Comparison of ENCODE assay signal across 12 mouse cellular contexts in the genomic region with DNA sequence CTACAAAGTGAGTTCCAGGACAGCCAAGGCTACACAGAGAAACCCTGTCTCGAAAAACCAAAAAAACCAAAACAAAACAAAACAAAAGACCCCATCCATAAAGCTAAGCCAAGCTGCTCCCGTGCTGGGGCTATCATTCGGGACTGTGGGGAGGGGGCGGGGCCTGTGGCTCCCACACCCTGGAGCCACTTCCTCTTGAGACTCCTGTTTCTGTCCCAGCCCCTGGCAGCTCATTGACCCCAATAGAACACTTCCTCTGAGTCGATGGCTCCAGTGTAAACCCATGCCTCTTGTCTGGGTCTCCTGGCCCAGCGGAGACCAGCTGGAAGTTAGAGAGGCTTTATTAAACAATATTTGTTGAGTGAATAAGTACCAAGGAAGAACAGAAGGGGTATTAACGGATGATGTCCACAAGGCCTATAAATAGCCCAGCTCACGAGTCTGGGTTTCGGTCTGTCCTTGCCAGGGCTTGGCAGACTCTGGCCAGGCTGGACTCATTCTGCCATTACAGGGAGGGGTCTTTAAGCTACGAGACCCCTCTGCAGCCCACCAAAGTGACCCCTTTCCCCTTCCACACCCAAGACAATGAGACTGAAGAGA. TPM values are rescaled to one million over a fixed set of nuclear protein-coding genes. Genes with fewer than 3 reads are reported as not detected.
A peak's percentile ranks its signal among the peaks of the same experiment; 100 is the strongest.
DNase-seq lines count a peak whose midpoint lies in the region; TF ChIP-seq lines count a peak whose summit lies in the region.
"Had no signal": no experiment of that assay in that cellular context is flagged by ENCODE, and none has a peak within 500 bp of the region (broad histone marks: within the 10 kb centered on the region; RNA-seq: fewer than 3 reads in every experiment).

No protein-coding gene starts in this region.

- peaks cover 0 to 14% of the 10 kb centered on the region in 2 experiments; a peak in 3 of 4 replicates for H3K4me1 ChIP-seq in MEL (ENCODE audit: control insufficient read depth in 1 of 2, insufficient read depth in 2 of 2, low read length in 2 of 2)

- TF ChIP-seq RAD21 in MEL (IDR thresholded peaks at IDR 0.05; ENCODE audit: low read depth, low read length): no peak

- H3K27me3 ChIP-seq in MEL (ENCODE audit: control insufficient read depth in 1 of 2, insufficient read depth in 2 of 2, low read length in 2 of 2): no peaks in the 10 kb centered on the region

- H3K9me3 ChIP-seq in MEL (replicated peaks; ENCODE audit: insufficient read depth, low read length): no peaks in the 10 kb centered on the region

- peaks cover 0 to 4% of the 10 kb centered on the region in 2 experiments; a peak in 1 of 4 replicates for H3K36me3 ChIP-seq in MEL (ENCODE audit: control insufficient read depth in 1 of 2, insufficient read depth in 2 of 2, low read length in 2 of 2)

- no peak for TF ChIP-seq CTCF in gastrocnemius, adult 2 months (IDR thresholded peaks at IDR 0.05)
- no peak for TF ChIP-seq CTCF in MEL (IDR thresholded peaks at IDR 0.05 in 2 of 3, conservative IDR thresholded peaks at IDR 0.05 in 1 of 3; ENCODE audit: control insufficient read depth in 1 of 3, insufficient read depth in 1 of 3, low read depth in 2 of 3, low read length in 3 of 3, poor library complexity in 1 of 3, severe bottlenecking in 1 of 3)

- no peak overlapping the region; the same call in 1 of the 2 replicates for H3K9ac ChIP-seq in MEL (ENCODE audit: control insufficient read depth, low read depth, low read length, poor library complexity, severe bottlenecking)

- H3K4me3 ChIP-seq in gastrocnemius, adult 2 months: peak overlapping the region; percentile 37
- no peak overlapping the region for H3K4me3 ChIP-seq in MEL (ENCODE audit: control insufficient read depth in 1 of 2, insufficient read depth in 1 of 2, low read depth in 2 of 2, low read length in 2 of 2)

- peak overlapping the region; percentile 73 for H3K27ac ChIP-seq in gastrocnemius, adult 2 months
- no peak overlapping the region for H3K27ac ChIP-seq in MEL (ENCODE audit: control insufficient read depth, low read depth, low read length)
- H3K27ac ChIP-seq: macrophage had no signal

- peak; percentile 62 for DNase-seq in gastrocnemius, adult 2 months
- DNase-seq in gastrocnemius, postnatal 4 days (ENCODE audit: low spot score in 2 of 2): no peak
- DNase-seq in MEL (ENCODE audit: low read depth, low spot score): peak; percentile 61
- DNase-seq in heart, adult 8-10 months (ENCODE audit: low spot score): peak; percentile 45
- DNase-seq in lung, postnatal 10 days: peak; percentile 56
- no peak for DNase-seq in left cerebral cortex, postnatal 36 days (ENCODE audit: low spot score in 2 of 2)
- no peak for DNase-seq in layer of hippocampus, adult 9-11 months
- DNase-seq in testis, postnatal 10 days (ENCODE audit: low spot score): no peak
- DNase-seq: cerebellum, adult 9-10 months had no signal

- intact Hi-C loops in gastrocnemius, adult 2 months (cut with DNase I): no loop called here
- intact Hi-C loops in left cerebral cortex, postnatal 36 days (cut with DNase I): no loop called here

- TF ChIP-seq EP300 in MEL (IDR thresholded peaks at IDR 0.05; ENCODE audit: low read depth in 1 of 2, low read length in 2 of 2): no peak

- no peaks in the 10 kb centered on the region for H3K79me2 ChIP-seq in MEL (ENCODE audit: control insufficient read depth, insufficient read depth, low read length, poor library complexity)

- no peak for TF ChIP-seq POLR2A in MEL (IDR thresholded peaks at IDR 0.05; ENCODE audit: control insufficient read depth in 1 of 2, insufficient read depth in 1 of 2, low read depth in 1 of 2, low read length in 2 of 2, poor library complexity in 1 of 2)

TF ChIP-seq in MEL, 35 proteins besides CTCF, POLR2A, EP300 and RAD21:
- TF ChIP-seq MAZ (IDR thresholded peaks at IDR 0.05; ENCODE audit: low read depth, low read length) (0 out of 2 replicates have a peak, but pooled peaks have one; percentile 36), USF1 (IDR thresholded peaks at IDR 0.05; ENCODE audit: low read depth, low read length) (no peak)

RNA-seq across cellular contexts. Expression of gene Nxph3, which starts 10.7 kb away (rescaled TPM):
- total RNA-seq in gastrocnemius, adult 2 months (2021): under 1 TPM; 0.20 to 0.23 TPM
- total RNA-seq in gastrocnemius, postnatal 4 days (2021): 1 to 10 TPM; 1.3 to 1.8 TPM
- total RNA-seq in MEL (2012; rRNA removed): not detected in 2 replicates
- polyA plus RNA-seq in MEL (2012; ENCODE audit: insufficient read depth in 1 of 2, insufficient read length in 2 of 2, low read depth in 1 of 2, low replicate concordance in 2 of 2, missing spikeins in 1 of 2): not detected
- total RNA-seq in heart, adult 8-10 months (2022): under 1 TPM; 0.41 to 0.76 (median 0.50) TPM
- 10 to 100 TPM; 29.0 to 40.6 TPM for total RNA-seq in left cerebral cortex, postnatal 36 days (2021)
- polyA plus RNA-seq: CD4-positive, CD25-positive, alpha-beta regulatory T cell, adult 4 months; macrophage; thymus, postnatal 0 days had no signal

Comparison
In these comparisons a context has a peak if more than half of its experiments do, and no peak if none do; other contexts are left out.
1. DNase-seq: peak in gastrocnemius, adult 2 months (single experiment), MEL (single experiment), heart, adult 8-10 months (single experiment) and lung, postnatal 10 days (single experiment); none in gastrocnemius, postnatal 4 days (0 of 2), left cerebral cortex, postnatal 36 days (0 of 2), layer of hippocampus, adult 9-11 months (single experiment) and testis, postnatal 10 days (single experiment).
2. RNA of gene Nxph3, which starts 10.7 kb away (total RNA-seq): 29.0 to 40.6 TPM in left cerebral cortex, postnatal 36 days; 1.3 to 1.8 TPM in gastrocnemius, postnatal 4 days, 0.41 to 0.76 TPM in heart, adult 8-10 months, 0.20 to 0.23 TPM in gastrocnemius, adult 2 months and not detected in MEL; every median in the first group is over 10 times any median in the second.